Mouse (Mus musculus): ENCODE results near the gene Rnf182.

Gene Rnf182

DNA sequence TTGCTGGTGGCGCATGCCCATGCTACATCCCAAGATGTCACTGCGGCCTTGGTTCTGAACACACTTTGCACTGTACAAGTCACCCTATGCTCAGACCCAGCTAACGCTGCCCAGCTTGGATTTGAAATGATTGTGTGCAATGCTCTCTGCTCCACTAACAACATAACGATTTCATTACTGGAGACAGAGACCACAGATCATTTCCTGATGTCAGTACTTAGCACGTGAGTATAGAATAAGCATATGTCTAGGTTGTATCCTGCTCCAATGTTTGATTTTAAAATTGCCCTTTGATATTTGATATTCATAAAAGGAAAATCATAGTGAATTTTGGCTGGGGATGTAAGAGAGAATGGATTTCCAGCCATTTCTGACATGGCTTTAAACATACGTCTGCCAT is 3.5 kb upstream of the Rnf182 start:
- DNase-seq (ENCODE audit: extremely low read depth, low read depth, low spot score): no peak

DNA sequence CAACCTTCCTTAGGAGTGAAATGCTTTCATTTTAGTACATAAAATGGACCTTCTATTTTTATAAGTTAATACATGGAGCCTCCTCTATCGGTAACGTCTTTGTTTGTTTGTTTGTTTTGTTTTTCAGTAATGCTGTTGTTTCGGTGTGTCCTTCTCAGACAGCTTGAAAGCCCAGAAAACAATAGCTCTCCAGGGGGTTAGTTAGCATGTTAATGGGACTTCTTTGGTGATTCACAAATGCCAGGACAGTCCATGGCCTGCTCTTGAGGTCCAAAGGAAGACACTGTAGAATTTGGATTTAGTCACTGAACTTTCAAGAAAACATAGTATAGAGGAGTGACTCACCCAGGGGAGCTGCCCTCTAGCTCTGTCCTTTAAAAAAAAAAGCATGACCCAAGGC is 843 bp upstream of the Rnf182 start:
- no peak for DNase-seq (ENCODE audit: extremely low read depth, low read depth, low spot score)

DNA sequence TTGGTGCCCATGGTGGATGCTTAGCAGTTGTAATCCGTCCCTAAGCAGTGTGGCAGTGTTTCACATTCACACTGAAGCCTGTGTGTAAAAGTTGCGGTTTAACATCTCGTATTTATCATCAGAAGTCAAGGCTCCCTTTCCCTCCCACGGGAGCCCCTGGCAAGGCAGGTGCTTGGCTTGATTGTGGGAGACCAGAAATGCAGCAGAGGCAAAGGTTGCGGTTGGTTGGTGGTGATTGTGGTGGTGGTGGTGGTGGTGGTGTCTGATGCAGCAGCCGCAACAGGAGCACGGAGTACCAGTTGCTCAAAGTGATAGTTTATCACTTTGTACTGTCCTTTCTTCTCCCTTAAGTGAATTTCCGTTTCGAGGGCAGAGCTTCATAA is 325 bp upstream of the Rnf182 start:
- no peak for DNase-seq (ENCODE audit: extremely low read depth, low read depth, low spot score)

DNA sequence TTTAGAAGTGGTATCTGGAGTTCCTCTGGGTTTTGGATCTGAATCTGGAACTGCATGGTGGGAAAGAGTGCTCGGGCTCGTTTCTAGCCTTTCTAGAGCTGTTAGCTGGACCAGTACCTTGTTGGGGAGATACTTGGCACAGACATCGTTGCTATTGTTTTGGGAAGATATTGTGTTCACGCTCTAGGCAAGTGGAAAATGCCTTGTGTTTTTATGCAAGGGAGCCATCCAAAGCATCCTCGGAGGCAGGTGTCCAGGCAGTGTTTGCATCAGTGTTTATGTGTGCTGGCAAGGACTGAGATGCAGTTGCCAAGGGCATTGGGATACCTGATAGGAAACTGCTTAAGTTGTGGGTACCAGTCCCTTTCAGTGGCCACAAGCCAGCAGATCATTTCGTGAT is 1.0 kb downstream of the Rnf182 start:
- no peak for DNase-seq (ENCODE audit: extremely low read depth, low read depth, low spot score)

DNA sequence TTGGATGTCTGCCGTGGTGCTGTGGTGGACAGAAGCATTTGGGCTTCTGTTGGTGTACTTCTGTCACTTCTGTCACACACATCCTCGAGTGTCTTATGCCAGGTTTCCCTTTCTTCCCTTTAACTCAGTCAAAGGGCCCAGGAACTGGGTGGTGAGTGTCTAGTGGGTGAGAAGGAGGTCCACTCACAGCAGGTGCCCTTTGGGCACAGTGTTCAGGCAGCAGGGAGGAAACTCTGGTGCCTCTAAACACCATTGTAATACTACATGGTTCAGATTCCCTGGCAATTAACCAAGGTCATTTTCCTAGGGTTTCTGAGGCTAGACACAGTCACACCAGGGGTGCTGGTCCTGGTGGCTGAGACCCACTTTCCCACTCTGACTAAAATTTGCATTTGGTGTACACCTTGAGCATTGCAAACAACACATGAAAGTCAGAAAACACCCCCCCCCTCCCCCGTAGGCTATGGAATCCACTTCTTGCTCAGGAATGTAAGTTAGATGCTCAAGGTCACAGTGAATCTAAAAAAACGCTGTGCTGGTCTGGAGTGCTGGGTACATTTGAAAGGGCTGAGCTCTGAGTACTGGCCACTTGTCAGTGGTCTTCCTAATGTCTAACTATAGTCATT is 4.2 kb downstream of the Rnf182 start:
- DNase-seq (ENCODE audit: extremely low read depth, low read depth, low spot score): no peak

DNA sequence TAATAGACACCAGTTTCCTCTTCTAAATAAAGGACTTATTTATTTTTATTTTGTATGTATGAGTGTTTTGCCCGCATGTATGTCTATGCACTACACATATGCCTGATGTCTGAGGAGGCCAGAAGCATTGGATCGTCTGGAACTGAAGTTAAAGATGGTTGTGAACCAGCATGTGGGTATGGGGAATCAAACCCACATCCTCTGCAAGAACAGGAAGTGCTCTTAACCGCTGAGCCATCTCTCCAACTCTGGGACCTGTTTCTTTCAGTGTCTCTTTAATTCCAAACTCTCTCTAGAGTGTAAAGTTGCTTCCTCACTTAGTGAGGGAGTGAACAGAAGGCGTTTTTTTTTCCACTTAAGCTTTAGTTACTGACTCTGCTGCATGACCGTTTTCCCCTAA is 12.4 kb downstream of the Rnf182 start:
- DNase-seq (ENCODE audit: extremely low read depth, low read depth, low spot score): no peak

DNA sequence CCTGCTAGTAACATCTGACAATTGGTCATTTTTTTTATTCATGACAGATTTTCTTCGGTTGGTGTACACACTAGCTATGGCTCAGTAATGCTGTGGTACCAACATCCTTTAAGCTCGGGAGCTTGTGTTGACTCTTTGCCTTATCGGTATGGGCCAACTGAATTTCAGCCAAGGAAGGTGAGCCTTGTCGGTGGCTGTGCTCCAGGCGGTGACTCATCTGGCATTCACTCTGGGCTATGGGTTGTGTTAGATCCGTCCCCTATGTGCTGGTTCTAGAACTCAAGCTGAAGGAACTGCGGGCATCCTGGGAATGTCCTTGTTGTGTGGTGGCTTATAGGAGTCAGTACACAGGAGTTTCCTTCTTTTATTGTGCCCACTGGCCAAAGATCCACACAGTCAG is 14.3 kb downstream of the Rnf182 start:
- no peak for DNase-seq (ENCODE audit: extremely low read depth, low read depth, low spot score)

DNA sequence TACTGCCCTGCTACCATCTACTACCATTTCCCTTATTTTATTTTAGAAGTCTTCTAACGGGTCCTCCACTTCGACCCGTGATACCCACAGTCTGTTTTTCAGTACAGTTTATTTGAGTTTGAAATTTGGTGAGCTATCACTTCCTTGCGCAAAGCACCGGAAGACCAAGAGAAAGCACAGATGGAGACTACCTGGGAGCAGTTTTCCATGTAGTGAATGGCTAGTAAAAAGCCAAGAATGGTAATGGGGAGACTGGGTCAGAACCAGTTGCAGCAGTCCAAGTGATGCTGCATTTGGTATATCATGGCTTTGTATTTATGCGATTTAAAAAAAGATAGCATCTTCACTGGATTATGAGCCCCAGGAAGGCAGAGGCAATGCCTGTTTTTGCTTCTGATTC is 15.8 kb downstream of the Rnf182 start:
- DNase-seq (ENCODE audit: extremely low read depth, low read depth, low spot score): no peak

DNA sequence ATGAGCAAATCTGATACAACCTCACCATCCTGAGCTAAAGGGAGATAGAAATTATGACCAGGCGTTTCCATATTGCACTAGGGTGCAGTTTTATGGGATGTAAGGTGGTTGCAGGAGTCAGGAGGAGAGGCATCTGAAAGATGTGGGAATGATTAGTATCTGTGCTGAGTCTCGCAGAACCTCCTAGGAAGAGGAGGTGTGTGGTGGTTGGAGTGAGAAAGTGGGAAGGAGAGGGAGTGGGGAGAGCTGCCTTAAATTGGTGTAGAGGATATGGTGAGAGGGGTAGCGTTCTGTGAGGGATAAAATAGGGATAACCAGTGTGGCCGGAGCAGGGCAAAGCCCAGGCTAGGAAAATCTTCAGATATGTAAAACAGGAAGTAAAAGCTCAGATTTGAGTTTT is 17.5 kb downstream of the Rnf182 start:
- DNase-seq (ENCODE audit: extremely low read depth, low read depth, low spot score): no peak

DNA sequence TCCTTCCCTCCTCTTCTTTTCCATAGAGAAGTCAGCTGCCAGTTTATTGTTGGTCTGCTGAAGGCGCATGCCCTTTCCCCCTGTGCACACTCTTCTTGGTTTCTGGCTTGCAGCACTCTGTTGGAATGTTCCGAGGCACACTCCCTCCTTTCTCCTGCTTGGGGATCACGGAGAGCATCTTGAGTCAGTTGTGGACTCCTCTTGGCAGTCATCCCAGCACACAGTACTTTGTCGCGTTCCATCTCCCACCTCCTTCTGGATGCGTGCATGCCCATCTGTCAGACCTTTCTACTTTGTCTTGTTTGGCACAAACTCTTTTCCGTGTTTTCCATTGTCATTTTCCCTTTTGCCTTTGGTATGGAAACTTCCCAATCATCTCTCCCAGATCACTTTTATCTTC is 22.2 kb downstream of the Rnf182 start:
- no peak for DNase-seq (ENCODE audit: extremely low read depth, low read depth, low spot score)

DNA sequence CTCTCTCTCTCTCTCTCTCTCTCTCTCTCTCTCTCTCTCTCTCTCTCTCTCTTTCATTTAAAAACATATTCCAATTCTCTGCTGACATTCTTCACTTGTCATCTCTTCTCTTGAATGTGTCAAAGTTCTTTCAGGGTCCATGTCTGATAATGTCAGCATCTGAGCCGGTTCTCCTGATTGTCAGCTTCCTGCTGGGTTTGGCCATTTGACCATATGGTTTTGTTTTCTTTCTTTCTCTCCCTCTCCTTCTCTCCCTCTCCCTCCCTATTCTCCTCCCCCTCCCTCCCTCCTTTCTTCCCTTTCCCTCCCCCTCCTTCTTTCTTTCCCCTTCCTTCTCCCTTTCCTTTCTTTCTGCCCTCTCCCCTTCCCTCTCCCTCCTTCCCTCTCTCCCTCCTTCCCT is 29.5 kb downstream of the Rnf182 start:
- no peak for DNase-seq (ENCODE audit: extremely low read depth, low read depth, low spot score)

DNA sequence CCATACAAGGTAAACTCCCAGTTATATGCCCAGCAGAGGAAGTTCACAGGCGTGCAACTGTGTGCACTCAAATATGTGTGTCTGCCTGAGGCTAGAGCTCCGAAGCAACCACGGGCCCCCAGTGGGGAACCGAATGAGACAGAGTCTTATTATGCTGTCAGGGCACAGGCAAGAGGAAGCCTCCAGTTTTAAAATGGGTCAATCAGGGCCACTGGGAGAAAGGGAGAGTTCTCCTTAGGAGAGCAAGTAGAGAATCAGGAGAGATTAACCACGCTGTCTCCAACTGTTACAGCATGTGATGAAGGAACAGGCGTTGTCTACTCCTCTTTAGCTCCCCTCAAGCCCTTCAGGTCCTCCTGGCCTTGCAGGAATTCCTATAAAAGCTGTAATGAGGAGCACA is 33.0 kb downstream of the Rnf182 start:
- DNase-seq (ENCODE audit: extremely low read depth, low read depth, low spot score): no peak

DNA sequence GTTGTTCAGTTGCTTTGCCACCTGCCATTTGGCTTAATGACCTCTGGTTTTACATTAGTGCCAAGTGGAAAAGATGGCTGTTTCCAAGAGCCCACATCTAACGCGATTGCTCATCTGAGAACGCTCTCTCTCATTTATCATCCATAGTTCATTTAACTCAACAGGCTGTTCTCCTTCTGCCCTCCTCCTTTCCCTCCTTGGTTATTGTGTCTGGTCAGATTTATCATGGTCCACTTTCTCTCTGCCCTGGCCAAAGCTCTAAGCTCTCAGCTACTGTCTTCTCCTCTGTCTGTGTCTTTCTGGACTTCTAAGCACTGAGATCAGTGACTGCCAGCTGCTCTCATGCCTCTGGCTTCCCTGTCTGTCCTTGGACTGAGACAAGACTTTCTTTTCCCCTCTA is 35.8 kb downstream of the Rnf182 start:
- DNase-seq (ENCODE audit: extremely low read depth, low read depth, low spot score): no peak

DNA sequence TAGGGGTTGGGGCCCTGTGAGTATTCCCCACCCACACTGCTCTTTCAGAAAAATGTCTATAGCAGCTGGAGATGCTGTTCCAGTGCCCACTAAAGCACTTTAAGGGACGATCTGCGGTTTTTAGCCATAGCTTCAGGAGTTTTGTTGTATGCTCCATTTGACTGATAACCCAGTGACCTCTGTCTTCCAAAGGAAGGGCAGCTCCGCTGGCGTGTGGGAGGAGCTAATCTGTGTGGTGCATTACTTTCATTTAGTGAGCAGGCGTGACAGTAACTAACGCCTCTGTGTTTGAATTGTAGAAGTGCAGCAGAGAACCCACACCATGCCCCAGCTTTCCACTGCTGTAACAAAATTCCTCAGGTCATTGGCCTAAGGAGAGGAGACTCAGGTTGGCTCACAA is 38.6 kb downstream of the Rnf182 start:
- DNase-seq (ENCODE audit: extremely low read depth, low read depth, low spot score): no peak

DNA sequence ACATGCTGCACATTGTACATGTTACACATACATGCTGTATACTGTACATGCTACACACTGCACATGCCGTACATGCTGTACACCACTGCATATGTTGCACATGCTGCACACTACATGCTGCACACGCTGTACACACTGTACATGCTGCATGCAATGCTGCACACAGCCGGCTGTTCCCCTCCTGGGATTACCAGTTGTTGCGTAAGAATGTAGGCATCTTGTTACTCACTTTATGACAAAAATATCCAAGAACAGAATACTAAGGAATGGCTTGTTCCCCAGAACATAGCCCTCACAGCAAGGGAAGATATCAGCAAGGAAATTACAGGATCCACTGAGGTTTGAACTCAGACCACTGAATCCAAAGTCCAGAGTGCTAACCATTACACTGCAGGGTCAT is 47.7 kb downstream of the Rnf182 start:
- no peak for DNase-seq (ENCODE audit: extremely low read depth, low read depth, low spot score)

DNA sequence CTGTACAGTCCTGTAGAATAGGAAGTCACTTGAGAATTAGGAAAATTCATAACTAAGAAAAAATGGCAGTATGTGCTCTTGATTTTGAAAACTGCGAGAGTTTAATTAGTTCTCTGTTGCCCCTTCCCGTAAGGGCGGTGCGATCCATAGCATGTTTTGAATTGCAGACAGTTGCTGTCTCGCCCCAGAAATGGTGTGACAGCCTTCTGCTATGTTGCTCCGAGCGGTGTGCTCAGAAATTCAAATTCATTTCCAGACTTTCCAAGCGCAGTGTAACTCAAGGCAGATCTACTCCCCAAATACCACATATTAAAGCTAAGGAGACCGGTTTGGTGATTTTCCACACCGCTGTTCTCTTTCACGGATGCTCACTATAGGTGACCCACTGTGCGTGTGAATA is 50.6 kb downstream of the Rnf182 start:
- DNase-seq (ENCODE audit: extremely low read depth, low read depth, low spot score): no peak

DNA sequence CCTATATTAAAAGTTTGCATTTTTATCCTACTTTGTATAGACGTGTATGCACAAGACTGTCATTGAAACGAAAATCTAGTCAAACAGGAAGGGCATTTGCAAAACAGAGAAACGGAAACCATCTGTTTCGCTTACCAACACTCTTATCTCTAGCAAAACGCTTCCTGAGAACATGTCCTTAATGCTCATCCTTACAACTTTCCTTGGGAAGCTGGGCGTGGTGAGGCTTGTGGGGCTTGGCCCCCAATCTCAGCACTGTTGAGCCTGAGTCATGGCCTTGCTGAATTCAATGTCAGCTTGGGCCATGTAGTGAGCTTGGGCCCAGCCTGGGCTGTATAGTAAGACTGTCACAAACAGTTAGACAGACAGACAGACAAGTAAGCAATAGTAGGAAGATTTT is 51.4 kb downstream of the Rnf182 start:
- DNase-seq (ENCODE audit: extremely low read depth, low read depth, low spot score): no peak

DNA sequence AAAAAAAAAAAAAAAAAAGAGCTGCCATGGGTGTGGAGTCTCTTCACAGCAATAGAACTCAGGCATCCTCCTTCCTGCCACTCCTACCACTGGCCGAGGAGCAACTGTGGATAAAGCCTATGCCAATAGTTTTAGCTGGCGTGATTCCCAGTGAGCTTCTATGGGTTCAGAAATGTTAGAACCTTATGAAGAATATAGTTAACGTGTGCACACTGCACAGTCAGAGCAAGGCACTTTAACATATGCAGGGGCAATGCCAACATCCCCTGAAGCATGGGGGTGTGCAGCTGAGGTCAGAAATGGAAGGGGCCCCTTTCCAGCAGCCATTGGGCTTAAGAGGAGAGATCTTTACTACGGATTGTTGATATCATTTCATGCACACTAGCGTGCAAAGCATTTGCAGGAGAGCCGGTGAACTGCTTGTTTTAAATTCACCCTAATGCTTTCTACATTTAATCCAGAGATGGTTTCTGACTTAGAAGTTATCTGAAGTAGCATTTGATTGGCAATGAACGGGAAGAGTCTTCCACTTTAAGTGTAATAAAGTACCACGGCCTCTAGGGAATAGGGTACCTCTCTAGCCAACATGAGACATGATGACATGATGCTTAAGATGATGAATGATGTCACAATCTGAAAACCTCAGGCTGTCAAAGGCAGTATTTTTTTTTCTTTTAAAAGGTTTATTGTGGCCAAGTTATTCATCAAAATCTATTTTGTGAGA is 61.8 kb downstream of the Rnf182 start:
- DNase-seq (ENCODE audit: extremely low read depth, low read depth, low spot score): no peak

DNA sequence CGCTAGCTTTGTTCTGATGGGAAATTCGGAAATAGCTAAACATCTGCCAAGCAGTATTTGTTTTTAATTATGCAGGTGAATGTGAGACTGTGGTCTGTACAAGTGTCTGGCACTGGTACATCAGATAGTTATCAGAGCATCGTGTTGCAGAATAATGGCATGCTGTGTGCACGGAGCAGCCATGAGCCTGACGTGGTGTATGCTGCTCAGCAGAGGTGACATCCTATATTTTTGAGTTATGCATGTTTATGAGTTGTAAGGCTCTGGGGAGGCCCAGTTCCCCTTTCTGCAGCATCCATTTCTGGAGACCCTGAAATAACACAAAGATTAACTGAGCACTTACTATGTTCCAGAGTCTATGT is 62.4 kb downstream of the Rnf182 start:
- no peak for DNase-seq (ENCODE audit: extremely low read depth, low read depth, low spot score)

DNA sequence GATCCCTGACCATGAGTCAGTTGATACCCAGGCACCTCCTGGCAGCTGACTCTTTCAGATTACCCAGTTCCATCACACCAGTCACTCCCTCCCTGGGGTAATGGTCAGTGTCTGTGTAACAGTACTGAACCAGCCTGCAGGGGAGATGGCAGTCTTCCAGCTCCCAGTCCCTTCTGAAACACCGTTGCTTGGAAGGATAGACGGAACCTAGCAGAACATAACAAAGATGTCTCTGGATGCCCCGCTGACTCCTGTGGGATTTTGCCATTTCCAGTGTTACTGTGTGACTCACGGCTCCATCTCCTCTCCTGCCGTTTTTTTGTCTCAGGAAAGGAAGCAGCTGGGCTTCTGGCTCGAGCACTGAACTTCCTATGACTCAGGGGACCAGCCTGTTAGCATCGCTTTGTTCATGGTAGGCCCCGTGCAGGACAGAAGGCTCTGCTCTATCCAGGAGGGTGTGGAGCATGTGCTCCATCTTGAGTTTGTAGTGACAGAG is 69.0 kb downstream of the Rnf182 start:
- DNase-seq (ENCODE audit: extremely low read depth, low read depth, low spot score): no peak

DNA sequence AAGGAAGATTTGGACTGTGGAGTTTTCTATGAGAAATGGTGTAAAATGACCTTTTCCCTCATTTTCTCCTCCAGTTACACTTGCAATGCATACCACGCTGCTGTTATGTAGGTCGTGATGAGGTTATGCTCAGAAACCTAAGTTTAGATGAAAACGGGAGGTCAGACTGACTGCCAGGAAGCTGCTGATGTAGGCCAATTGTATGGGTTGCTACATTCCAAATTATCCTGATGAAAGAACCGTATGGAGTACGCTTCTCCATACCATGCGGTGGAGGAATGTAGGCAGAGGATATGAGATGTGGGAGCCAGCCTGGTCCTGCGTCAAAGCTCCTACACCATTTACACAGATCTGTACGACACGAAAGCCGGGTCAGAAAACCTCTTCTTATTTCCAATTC is 72.6 kb downstream of the Rnf182 start:
- no peak for DNase-seq (ENCODE audit: extremely low read depth, low read depth, low spot score)

DNA sequence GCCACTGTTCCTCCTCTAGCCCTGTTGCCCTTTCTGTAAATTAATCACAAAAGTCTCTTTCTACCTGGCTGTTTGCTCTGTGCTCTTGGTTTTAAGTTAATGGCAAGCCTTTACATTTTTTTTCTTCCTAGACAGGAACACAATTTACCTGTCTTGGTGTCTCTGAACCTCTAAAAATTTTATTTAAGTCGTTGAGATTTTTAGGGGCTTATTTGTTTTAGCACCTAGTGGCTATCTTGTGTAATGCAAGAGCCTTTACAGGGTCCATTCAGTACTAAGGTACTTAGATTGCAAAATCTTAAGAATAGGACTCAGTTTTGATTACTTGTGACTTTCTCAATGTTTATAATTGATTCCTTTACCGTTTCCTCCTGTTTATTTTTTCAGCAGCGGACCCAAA is 76.2 kb downstream of the Rnf182 start:
- DNase-seq (ENCODE audit: extremely low read depth, low read depth, low spot score): no peak

DNA sequence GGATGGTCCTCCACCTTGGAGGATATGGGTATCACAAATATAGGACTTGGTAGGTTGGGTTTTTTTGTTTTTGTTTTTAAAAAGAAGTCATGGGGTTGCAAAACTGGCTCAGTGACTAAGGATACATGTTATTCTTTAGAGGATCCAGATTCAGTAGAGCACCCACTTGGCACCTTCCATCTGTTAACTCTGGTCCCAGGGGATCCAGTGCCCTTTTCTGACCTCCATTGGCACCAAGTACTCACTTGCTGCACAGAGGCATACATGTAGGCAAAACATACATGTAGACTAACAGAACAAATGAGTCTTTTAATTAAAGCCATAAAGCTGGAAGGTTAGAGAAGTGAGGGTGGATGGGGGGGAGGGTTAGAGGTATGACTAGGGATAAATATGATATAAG is 80.0 kb downstream of the Rnf182 start:
- no peak for DNase-seq (ENCODE audit: extremely low read depth, low read depth, low spot score)
